ENCODE assay signal across 8 mouse cellular contexts in genomic region chr8:20590117-20590997, GRCm38 (mm10). TPM values are rescaled to one million over a fixed set of nuclear protein-coding genes. Genes with fewer than 3 reads are reported as not detected.
A peak's percentile ranks its signal among the peaks of the same experiment; 100 is the strongest.
DNase-seq lines count a peak whose midpoint lies in the region.
"Not testable (repeated sequence)": the region's sequence is repeated elsewhere in the genome, so short reads cannot be mapped to it uniquely, and the experiment has no call there.

No protein-coding gene starts in this region.

- intact Hi-C loops in heart, postnatal 36 days (cut with DNase I), result not testable (repeated sequence)

- peak; percentile 2 for DNase-seq in CD4-positive, CD25-positive, alpha-beta regulatory T cell, adult 2 months (ENCODE audit: low read depth, low spot score)
- DNase-seq in c-Kit-positive CD71-positive TER-119-positive erythroid progenitor cells, embryonic 14.5 days (ENCODE audit: low spot score), result peak; percentile 8
- peak; percentile 28 to 53 for DNase-seq in frontal cortex, postnatal 10 days (ENCODE audit: low spot score in 2 of 2)
- DNase-seq in heart, postnatal 36 days, result peak; percentile 24 to 37
- peak; percentile 13 for DNase-seq in layer of hippocampus, adult 9-11 months
- DNase-seq in lung, postnatal 14 days, result peak; percentile 10
- peak; percentile 13 to 18 for DNase-seq in right cerebral cortex, adult 2 months (ENCODE audit: low spot score in 2 of 2)
- DNase-seq in thymus, postnatal 25 days, result peak; percentile 31

RNA-seq across cellular contexts. Expression of gene Gm21119, which starts 24.4 kb away (rescaled TPM):
- total RNA-seq in heart, postnatal 36 days (2021), result under 1 TPM in 1 of 2 experiments, not detected in 1; 0.54 TPM

Comparison
In these comparisons a context has a peak if more than half of its experiments do, and no peak if none do; other contexts are left out.
1. Peak in every context shown above with its lines: DNase-seq.